Mouse (Mus musculus): ENCODE measurements at regions not wholly inside any gene's neighbourhood (a gene's known extent, or its start where the extent isn't known, plus 50 kb on each side); places are given as distances from the start of the nearest gene placed in this dataset.
"Not testable (repeated sequence)": the region's sequence is repeated elsewhere in the genome, so short reads cannot be mapped to it uniquely, and the experiment has no call there.

DNA sequence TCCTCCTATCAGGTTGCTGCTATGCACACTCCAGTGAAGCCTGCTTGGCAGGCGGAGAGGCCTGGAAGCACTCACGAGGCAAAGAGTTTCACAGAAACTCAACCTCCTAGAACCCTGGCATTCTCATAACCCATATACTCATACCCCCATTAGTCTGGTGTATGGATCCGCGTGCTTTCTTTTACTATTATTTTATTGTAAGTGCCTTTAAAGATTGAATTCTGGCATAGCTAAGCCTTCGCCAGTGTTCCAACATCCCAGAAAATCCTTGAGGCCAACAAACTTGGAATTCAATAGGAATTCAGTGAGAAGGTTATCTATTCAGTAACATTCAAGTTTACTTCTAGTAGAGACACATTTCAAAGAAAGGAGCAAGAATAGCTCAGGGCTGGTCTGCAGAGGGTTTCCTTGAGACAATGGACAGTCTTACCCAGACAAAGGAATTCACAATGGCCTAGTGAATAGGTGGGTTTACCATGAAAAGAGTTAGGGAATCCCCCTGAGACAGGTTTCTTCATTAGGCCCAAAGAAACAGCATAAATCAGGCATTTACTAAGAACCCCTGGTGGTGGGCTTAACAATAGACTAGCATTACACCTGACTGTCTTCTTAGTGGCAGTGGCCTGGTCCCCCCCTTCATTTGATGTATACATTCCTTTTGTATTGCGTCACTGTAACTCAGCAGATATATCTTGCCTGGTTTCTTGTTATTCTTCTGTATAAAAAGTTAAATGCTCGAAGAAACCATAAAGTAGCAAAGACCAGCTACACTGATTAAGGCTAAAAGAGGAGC, 80.8 kb upstream of the Gm15446 start:
- 91% methylated on average over 7 of the region's 7 CpGs for WGBS
- DNase-seq (ENCODE audit: low read depth, low spot score): not testable (repeated sequence)

- not testable (repeated sequence) for DNase-seq (ENCODE audit: low read depth, low spot score)
- 91% methylated on average over 2 of the region's 2 CpGs for WGBS
These were observed 79.0 kb upstream of the Gm15446 start for GRCm38 (mm10) chr5:109844236-109844635.

DNA sequence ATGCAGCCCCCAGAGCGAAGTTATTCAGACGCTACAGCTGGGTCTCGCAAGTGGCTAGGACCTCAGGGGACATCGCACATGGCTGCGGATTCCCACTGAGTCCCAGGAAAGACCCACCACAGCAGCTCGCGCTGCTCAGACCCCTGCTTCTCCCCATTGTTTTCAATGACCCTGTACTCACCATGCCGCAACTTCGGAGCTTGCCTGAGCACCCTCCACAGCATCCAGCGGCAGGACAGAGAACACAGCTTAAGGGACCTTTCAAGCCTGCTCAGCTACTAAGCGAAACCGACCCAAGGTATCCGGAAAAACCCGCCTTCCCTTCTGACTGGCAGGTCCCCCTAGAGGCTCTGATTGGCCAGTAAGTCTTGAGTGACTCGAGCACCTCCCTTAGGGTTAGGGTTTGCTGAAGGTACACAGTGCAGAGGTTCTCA, 78.4 kb upstream of the Gm15446 start:
- 2% methylated on average over 15 of the region's 15 CpGs for WGBS
- DNase-seq (ENCODE audit: low read depth, low spot score): peak; percentile 39

DNA sequence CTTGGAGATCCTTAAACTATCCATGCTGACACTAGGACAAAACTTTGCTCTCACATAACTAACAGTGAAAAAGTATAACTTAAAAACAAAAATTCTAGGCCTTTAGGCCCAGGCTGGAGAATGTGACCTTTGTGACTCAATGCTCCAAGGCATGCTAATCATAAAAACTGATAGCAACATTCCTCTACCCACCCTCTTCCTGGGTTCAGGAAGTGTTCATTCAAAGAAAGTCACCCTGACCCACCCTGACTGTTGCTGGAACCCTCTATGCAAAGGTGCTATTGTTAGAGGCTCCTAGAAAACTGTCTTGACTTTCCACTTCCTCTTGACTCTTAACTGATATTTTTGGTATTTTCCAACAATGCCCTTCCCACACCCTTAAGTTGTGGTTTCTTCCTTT, 72.0 kb upstream of the Gm15446 start:
- DNase-seq (ENCODE audit: low read depth, low spot score): not testable (repeated sequence)

- WGBS: 86% methylated on average over 4 of the region's 4 CpGs
- no peak for DNase-seq (ENCODE audit: low read depth, low spot score)
These were observed 62.8 kb upstream of the Gm15446 start for GRCm38 (mm10) chr5:109860402-109860801.

DNA sequence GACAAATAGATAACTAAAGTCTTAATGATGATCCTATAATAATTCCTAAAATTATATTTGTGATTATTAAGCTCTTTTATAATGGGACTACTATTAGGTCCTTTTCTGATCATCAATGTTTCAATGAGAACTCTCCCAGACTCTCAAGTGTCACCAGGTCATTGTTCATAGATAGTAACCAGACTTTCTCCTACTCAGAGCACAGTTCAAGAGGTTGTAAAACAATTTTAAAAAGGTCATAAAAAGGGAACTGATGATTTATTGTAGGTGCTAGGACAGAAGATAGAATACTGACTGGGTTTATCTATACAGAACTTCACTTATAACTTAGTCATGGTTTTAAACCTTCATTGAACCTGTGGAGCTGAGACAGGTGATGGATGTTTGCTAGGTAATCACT, 58.7 kb upstream of the Gm15446 start:
- not testable (repeated sequence) for DNase-seq (ENCODE audit: low read depth, low spot score)

DNA sequence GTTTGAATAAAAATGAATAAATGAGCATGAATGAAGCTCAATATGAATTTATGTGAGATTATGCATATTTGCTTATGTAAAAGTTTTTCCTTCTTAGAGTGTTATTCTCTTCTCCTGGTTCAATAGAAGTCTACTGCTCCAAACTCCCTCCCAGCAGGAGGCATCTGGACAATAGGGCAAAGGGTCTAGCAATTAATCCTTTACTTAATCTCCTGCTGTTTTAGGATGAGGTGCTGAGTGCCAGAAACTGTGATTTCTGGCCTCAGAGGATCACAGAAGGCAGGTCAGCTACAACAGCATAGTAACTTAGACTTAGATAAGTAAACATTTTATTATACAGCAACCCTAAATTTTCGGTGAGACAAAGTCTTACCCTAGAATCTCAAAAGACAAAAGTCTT, 57.6 kb upstream of the Gm15446 start:
- DNase-seq (ENCODE audit: low read depth, low spot score): no peak
- 61% methylated on average over 1 of the region's 1 CpGs for WGBS

GRCm38 (mm10) chr5:109866337-109867126, 56.7 kb upstream of the Gm15446 start:
- peak; percentile 85 for DNase-seq (ENCODE audit: low read depth, low spot score)
- WGBS: under 1% methylated on average over 22 of the region's 22 CpGs

DNA sequence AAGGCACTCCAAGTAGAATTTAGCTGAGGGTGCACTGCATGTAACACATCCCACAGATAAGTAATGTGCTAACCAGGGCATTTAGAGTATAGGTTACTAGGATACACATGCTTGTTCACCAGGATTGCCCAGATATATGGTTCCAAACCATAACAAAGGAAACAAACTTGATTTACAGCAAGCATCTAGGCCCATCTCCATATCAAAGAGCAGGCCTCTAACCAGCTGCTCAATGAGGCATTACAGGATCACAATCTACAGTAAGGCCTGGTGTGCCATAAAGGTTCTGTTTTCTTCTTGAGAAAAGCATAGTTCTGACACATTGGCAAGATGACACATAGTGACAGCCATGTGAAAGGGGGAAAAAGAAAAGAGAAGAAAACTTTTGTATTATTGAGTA, 56.0 kb upstream of the Gm15446 start:
- DNase-seq (ENCODE audit: low read depth, low spot score): not testable (repeated sequence)
